Mouse (Mus musculus) kidney, adult 2 months (tissue): ENCODE measurements around the gene Gipc1. TPM values are rescaled to one million over a fixed set of nuclear protein-coding genes. Genes with fewer than 3 reads are reported as not detected.

Experiments used
- DNase-seq: peaks from one replicate; pipeline ENCODE4 v3.0.0; 2021
- H3K27ac ChIP-seq: fragments of 200-500 bp; 2 replicates; pipeline ENCODE4 v1.5.1; 2012; ENCODE audit warnings: low read depth, low read length, control low read depth, inconsistent platforms; ENCODE audit not compliant: insufficient read depth
- H3K27me3 ChIP-seq: fragments of 200-500 bp; replicated peaks from 2 replicates; pipeline ENCODE4 v1.6.1; 2012; ENCODE audit warnings: mild to moderate bottlenecking, moderate library complexity, low read length, inconsistent platforms; ENCODE audit not compliant: control insufficient read depth, insufficient read depth
- H3K36me3 ChIP-seq: fragments of 200-500 bp; 2 replicates; pipeline ENCODE4 v1.6.1; 2012; ENCODE audit warnings: mild to moderate bottlenecking, moderate library complexity, low read length, inconsistent platforms; ENCODE audit not compliant: control insufficient read depth, insufficient read depth
- H3K4me1 ChIP-seq: fragments of 200-500 bp; 2 replicates; pipeline ENCODE4 v1.6.1; 2011; ENCODE audit warnings: low read length; ENCODE audit not compliant: control insufficient read depth, insufficient read depth
- H3K4me3 ChIP-seq: fragments of 200-500 bp; 2 replicates; pipeline ENCODE4 v1.5.1; 2011; ENCODE audit warnings: mild to moderate bottlenecking, low read depth, low read length, control low read depth; ENCODE audit not compliant: insufficient read depth
- CTCF ChIP-seq: fragments of 200-500 bp; conservative IDR thresholded peaks from 2 replicates; pipeline ENCODE4 v1.5.1; 2011; ENCODE audit warnings: low read depth, mild to moderate bottlenecking, control low read depth, low read length, moderate library complexity, mixed read lengths; ENCODE audit not compliant: insufficient read depth, insufficient read length
- POLR2A ChIP-seq: fragments of 200-500 bp; IDR thresholded peaks from one replicate; pipeline ENCODE4 v1.6.1; 2011; ENCODE audit warnings: low read depth, low read length, control low read depth
- WGBS: fragments of 180-500 bp; shearing (Covaris S2); methylation state at CpG from one replicate; pipeline ENCODE4 v1.1.7; 2018; 5-methylcytosine and 5-hydroxymethylcytosine counted together
- polyA plus RNA-seq: library from polyadenylated mRNA; depleted of rRNA; stranded (reverse); fragments of >200 nt; gene quantifications from 2 replicates; pipeline ENCODE4 v1.2.3, GENCODE M21; 2012

Gipc1 gene
- polyA plus RNA-seq, 1 experiment: 57.6 TPM

DNA sequence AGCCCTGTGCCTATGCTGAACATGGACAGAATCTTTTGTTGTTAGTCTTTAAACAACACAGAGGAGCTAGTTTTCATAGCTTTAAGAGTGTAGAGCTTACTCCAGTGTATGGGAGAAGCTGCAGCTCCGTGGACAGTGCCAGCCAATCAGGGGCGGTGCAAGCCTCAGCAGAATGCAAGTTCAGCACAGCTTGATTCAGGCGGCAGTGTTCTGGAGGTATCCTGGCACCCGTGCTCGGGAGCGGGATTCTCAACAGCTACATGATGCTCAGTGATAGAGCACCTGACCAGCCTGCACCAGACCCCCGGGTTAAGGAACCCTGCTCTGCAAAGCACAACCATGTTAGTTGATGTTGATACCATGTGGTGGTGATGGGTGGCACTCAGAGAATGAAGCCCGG, 8.1 kb downstream of the Gipc1 start:
- Histone ChIP-seq H3K4me3 (no peak overlapping the region), H3K4me1 (peaks cover 8% of the 10 kb centered on the region; the same call in 1 of the 2 replicates), H3K27ac (no peak overlapping the region), H3K27me3 (no peaks in the 10 kb centered on the region), H3K36me3 (no peaks in the 10 kb centered on the region)
- DNase-seq: no peak
- 21% methylated on average over 8 of the region's 8 CpGs for WGBS
- no peak for TF ChIP-seq POLR2A
- no peak for TF ChIP-seq CTCF

DNA sequence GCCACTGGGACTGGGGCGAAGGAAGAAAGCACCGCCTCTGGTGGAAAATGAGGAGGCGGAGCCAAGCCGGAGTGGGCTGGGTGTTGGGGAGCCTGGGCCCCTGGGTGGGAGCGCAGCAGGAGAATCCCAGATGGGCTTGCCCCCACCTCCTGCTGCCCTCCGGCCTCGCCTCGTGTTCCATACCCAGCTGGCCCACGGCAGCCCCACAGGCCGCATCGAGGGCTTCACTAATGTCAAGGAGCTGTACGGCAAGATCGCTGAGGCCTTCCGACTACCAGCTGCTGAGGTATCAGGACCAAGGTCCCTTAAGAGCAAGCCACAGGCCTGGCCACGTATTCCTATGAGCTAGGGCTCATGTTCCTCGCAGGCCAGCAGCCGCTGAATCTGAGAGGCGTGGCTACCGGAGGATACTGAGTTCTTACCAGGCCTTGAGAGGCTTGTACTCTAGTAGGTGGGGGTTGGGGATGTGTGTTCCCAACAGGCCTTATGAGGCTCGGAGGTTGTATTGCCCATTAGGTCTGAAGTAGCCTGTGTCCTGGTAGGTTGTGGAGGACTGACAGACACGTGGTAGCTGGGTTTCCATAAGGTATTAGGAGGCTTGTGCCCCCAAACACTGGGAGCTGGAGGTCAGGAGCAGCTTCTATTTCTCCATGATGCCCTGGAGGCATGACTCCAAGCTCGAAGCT, 8.7 kb downstream of the Gipc1 start:
- 30% methylated on average over 22 of the region's 22 CpGs for WGBS
- peak; percentile 40 for DNase-seq
- Histone ChIP-seq H3K27me3 (no peaks in the 10 kb centered on the region), H3K4me3 (peak overlapping the region; percentile 29; the same call in 1 of the 2 replicates), H3K36me3 (no peaks in the 10 kb centered on the region), H3K4me1 (peaks cover 11% of the 10 kb centered on the region), H3K27ac (peak overlapping the region; percentile 65)
- no peak for TF ChIP-seq CTCF
- no peak for TF ChIP-seq POLR2A

DNA sequence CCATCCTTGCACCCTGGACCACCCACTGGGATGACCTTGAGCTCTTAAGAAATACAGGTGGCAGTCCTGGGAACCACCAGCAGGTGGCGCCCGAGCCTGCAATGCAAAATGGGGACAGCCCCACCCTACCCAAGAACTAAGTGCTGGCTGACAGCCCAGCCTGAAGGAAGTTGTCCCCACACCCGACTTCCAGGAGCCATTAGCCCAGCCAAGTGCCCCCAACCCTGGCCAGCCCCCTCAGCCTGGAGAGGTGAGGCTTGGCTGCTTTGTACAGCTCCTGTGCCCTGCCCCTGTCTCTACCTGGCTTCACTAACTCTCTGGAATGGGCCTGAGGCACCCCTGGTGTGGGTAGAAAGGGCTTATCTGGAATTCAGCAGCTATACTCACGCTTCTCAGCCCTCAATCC, 9.9 kb downstream of the Gipc1 start:
- Histone ChIP-seq H3K27me3 (no peaks in the 10 kb centered on the region), H3K27ac (peak overlapping the region; percentile 78), H3K4me1 (peaks cover 19% of the 10 kb centered on the region), H3K4me3 (no peak overlapping the region), H3K36me3 (no peaks in the 10 kb centered on the region)
- peak; percentile 88 for TF ChIP-seq CTCF
- TF ChIP-seq POLR2A: no peak
- peak; percentile 94 for DNase-seq
- WGBS: 6% methylated on average over 4 of the region's 4 CpGs

DNA sequence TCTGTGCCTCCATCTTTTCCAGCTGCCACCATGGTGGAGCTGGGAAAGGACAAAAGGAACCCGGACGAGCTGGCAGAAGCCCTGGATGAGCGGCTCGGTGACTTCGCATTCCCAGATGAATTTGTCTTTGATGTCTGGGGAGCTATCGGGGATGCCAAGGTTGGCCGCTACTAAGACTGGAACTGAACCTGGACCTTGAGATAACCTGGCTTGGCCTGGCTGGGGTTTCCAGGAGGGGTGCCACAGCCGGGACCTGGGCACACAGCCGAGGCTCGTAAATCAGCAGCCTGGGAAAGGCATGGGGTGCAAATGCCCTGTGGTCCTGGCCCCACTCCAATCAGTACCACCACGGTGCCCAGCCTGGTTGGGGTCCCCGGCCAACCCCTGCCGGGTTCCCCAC, 11.6 kb downstream of the Gipc1 start:
- TF ChIP-seq POLR2A: no peak
- no peak for TF ChIP-seq CTCF
- peak overlapping the region; percentile 12; the same call in 1 of the 2 replicates for H3K27ac ChIP-seq
- H3K36me3 ChIP-seq: no peaks in the 10 kb centered on the region
- WGBS: 75% methylated on average over 13 of the region's 13 CpGs
- peaks cover 19% of the 10 kb centered on the region for H3K4me1 ChIP-seq
- H3K27me3 ChIP-seq: no peaks in the 10 kb centered on the region
- no peak overlapping the region for H3K4me3 ChIP-seq
- DNase-seq: no peak

DNA sequence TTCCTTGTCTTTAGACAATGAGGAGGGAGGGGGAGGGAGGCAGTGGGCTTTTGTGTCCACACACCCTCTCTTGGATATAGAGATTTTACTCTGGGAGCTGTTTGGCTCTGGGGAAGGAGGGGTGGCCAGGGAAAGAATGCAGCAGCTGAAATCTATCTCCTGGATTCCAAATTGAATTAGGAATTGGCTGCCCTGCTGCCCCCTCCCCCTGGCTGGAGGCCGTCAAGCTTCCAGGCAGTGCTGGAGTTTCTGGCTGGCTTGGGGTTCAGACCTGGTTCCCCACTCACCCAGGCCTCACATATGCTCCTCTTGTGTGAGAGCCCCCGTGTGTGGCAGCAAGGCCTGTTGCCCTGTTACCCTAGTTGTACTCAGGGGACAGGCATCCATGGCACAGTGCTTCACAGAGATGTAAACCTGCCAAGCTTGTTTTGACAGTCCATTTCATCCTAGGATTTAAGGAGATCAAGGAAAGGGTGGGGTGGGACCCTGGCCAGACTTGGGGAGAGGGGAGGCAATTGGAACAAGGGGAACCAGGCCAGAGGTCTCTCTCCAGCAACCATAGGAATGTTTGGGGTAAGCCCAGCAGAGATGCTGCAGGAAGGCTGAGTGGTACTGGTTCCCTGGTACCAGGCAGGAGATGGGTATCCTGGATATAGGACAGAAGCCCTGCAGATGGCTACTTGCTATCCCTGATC, 12.6 kb downstream of the Gipc1 start:
- peaks cover 19% of the 10 kb centered on the region for H3K4me1 ChIP-seq

DNA sequence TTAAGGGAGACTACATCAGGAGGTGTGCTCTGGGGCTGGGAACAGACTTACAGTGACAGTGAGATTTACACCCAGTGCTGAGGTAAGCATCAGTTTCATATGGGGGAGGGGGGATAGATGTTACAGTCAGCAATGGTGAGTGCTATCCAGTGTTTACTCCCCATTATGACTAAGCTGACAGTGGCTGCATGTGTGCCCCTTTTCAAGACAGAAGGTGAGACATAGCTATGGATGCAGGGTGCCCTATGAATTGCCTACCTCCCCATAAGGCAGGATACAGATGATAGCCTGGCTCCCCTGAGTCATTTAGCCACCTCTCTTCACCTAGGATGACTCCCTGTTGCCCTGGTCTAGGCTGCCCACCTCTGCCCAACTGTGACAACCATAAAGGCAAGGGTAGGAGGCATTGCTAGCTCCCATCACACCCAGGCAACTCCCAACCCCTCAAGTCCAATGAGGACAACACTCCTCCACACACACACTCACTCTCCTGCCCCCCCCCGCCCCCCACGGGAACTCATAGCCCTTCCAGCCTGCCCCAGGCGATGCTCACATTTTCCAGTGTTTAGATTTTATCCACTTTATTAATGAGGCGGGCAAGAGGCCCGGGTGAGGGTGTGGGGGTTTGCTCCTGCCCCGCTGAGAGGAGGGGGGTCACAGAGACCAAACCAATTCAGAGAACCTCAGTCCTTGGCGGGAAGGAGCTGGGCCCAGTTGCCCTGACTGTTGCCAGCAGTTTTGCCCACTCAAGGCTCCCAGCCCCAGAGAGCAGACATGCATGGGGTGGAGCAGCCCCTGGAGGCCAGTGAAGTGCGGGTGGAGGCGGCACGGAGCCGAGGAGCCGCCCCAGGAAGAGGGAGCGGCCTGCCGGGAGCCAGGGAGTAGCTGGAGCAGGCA, 13.7 kb downstream of the Gipc1 start, which contains the start of gene Ptger1:
TSS of gene Ptger1 (plus strand) at position 710 of the 897 bp plus-strand sequence.
- WGBS: 11% methylated on average over 14 of the region's 14 CpGs

More for the DNA sequence above, 12.6 kb downstream of the Gipc1 start:
- 20% methylated on average over 2 of the region's 2 CpGs for WGBS
- no peak for TF ChIP-seq POLR2A
- H3K27ac ChIP-seq: 0 out of 2 replicates have a peak overlapping the region, but pooled peaks have one; percentile 11
- no peaks in the 10 kb centered on the region for H3K27me3 ChIP-seq
- 0 out of 2 replicates have a peak, but pooled peaks cover under 1% of the 10 kb centered on the region for H3K36me3 ChIP-seq
- peak; percentile 44 for DNase-seq
- no peak overlapping the region for H3K4me3 ChIP-seq

More for the DNA sequence above, 13.7 kb downstream of the Gipc1 start, which contains the start of gene Ptger1:
- DNase-seq: peak; percentile 75
- Histone ChIP-seq H3K4me1 (peaks cover 19% of the 10 kb centered on the region), H3K27ac (peak within 1 kb of the TSS; percentile 74), H3K27me3 (no peaks in the 10 kb centered on the region), H3K36me3 (0 out of 2 replicates have a peak, but pooled peaks cover 3% of the 10 kb centered on the region), H3K4me3 (peak within 1 kb of the TSS; percentile 20)
- no peak for TF ChIP-seq CTCF
- TF ChIP-seq POLR2A: peak; percentile 9
